Mouse (Mus musculus) left cerebral cortex, adult 8-10 months (tissue): Measurements from ENCODE around the gene Gm37240. TPM values are rescaled to one million over a fixed set of nuclear protein-coding genes. Genes with fewer than 3 reads are reported as not detected.
A peak's percentile ranks its signal among the peaks of the same experiment; 100 is the strongest.

Experiments used
- DNase-seq, 2 experiments: peaks; one replicate each; pipeline ENCODE4 v3.0.0; 2022; ENCODE audit warnings: low spot score in 2 of 2
- total RNA-seq, 4 experiments: library from RNA; stranded (reverse); gene quantifications; 2 replicates each; pipeline ENCODE4 v1.2.4; 2022

Gm37240 gene
- total RNA-seq, 4 experiments from 2014 or later: 0.50 to 4.0 (median 1.1) TPM; not detected in 1

DNA sequence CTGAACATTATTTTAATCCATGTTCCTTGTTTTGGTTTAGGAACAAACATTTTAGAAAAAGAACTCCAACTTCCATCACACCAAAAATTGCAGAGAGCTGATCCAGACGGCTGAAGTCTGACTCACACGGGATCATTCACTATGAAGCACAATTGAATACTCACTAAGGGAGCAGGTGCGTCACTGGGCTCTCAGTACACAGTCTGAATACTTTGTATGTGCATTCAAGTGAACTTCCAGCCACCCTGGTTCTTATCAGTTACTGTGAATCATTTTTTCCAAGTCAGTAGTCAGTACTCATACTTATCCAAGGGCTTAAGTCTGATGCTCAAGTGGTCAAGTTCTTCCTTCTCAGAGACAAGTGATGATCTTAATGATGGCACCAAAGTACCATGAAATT, 530.9 kb downstream of the Gm37240 start:
- no peak for DNase-seq

DNA sequence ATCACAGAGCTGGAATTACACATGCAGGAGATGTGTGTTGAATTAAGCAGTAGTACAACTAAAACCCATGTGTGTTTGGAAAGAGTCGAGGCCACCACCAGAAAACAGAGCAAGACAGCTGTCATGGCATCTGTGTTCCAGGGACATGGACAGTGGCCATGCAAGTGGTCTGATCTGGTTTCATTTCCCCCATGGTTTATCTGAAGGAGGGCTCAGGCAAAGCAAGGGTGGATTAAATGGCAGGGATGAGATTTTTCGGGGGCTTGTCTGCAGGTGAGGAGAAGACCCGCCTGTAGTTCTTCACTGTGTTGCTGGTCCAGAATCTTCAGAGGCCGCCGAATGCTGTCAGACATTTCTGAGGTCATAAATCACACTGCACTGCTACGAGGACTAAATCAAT, 539.3 kb downstream of the Gm37240 start:
- no peak for DNase-seq

GRCm38 (mm10) chr3:85341103-85341860, 546.0 kb downstream of the Gm37240 start:
- peak in 1 of 2 experiments; percentile 70 for DNase-seq

DNA sequence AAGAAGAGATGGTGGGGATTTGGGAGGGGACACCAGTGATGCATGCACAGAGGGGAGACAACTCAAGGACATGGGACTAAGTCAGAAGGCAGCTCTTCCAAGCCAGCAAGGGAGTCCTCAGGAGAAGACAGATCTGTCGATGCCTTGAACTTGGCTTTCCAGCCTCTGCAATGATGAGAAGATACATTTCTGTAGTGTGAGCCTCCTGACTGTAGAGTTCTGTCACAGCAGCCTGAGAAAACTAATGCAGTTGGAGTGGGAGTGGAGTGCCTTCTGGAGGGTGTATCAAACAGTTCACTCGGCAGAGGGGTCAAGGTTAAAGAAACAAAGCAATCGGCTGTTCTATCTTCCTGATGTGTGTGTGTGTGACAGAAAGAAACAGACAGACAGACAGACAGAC, 546.8 kb downstream of the Gm37240 start:
- no peak for DNase-seq

DNA sequence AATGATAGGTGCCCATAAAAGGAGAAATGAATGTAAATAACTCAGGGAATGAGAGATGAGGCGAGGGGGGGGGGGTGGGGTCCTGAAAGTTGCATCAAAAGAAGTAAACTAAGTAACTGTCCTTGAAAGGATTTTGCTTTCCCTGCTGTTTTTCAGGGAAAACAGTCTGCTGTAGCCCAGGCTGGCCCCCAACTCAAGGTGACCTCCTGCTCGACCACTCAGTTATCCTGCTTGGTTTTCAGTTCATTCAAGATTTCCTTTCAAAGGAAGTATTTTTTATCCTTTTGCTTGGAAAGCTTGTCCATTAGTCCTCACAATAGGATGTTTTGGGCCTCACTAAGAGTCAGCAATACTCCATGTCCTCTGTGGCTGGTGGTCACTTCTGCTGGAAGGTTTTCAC, 547.4 kb downstream of the Gm37240 start:
- no peak for DNase-seq

DNA sequence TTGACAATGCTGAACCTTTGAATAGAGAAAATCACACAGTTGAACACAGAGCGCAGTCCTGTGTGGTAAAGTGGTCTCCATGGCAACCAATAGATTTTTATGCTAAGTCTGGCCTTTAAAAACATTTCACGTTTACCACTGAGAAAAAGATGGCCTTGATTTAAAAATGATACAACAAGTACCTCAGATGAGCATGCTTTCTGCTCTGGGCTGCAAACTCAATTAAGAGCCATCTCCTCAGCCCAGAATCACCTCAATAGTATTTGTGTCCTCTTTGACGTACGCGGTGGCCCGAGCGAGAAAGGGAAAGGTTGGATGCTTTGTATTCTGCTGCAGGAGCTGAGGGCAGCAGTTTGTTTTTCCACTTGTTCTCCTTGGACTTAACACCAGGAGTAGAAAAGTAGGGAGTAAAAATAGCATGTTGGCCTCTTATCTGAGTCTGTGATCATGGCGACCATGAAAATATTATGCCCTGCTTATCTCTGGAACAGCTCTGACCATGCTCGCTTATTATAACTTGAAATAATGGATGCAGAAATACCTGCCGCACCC, 548.0 kb downstream of the Gm37240 start:
- no peak for DNase-seq

GRCm38 (mm10) chr3:85338755-85339095, 548.6 kb downstream of the Gm37240 start:
- DNase-seq: no peak

DNA sequence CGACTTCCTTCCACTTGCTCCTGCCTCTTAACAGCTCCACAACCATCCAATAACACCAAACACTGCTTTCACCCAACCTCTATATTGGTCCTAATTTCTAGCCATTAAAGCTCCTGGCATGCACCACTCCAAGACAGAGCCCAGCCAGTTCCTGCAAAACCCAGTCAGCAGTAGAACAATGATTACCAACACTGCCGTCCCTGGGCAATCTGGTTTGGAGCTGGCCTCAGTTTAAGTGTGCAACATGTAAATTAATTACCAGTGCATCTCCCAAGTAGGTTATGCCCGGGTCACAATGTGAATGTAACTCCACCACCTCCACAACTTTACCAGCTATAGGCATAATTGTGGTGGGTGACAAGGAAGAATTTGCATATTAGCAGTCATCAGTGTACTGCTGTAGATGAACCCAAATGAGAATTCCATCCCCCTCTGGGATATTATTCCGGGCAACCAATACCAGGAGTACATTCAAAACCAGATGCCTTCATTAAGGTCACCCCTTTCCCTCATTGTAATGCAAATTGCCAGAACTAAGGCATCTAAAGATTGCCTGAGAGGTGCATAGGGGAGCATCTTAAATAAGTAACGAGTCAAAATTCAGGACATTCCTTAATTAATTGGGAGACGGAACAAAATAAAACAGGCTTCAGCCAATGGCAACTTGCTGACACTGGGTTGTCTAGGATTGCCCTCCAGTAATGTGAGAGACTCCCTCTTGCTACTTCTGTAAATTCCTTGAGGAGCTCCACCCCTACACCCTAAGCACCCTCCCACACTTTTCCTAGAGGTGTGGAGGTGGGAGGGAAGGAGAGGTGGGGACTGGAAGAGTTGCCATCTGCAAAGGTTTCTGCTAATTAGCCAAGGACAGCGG, 549.2 kb downstream of the Gm37240 start:
- no peak for DNase-seq

GRCm38 (mm10) chr3:85335517-85335916, 551.8 kb downstream of the Gm37240 start:
- no peak for DNase-seq

- DNase-seq: no peak
Measured at GRCm38 (mm10) chr3:85332276-85332675, 555.0 kb downstream of the Gm37240 start.

- no peak for DNase-seq
Measured at GRCm38 (mm10) chr3:85318256-85318655, 569.1 kb downstream of the Gm37240 start.

GRCm38 (mm10) chr3:85317306-85317705, 570.0 kb downstream of the Gm37240 start:
- DNase-seq: no peak

DNA sequence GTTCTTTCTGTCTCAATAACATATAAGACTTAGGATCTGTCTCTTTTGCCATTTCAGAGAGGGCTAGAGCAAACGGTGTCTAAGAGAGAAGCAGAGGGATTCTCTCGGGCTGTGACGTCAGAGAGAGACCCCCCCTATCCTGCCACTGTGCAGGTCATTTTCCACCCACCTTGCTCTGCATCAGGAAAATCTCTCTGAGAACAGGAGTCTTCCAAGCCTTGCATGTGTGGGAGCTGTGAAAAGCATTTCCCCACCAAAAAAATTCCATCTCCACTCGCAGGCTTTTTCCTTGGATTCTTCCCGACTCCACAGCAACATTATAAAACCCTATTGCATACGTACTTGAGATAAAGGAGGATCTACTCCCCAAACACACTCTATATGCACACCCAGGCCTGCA, 572.4 kb downstream of the Gm37240 start:
- no peak for DNase-seq

DNA sequence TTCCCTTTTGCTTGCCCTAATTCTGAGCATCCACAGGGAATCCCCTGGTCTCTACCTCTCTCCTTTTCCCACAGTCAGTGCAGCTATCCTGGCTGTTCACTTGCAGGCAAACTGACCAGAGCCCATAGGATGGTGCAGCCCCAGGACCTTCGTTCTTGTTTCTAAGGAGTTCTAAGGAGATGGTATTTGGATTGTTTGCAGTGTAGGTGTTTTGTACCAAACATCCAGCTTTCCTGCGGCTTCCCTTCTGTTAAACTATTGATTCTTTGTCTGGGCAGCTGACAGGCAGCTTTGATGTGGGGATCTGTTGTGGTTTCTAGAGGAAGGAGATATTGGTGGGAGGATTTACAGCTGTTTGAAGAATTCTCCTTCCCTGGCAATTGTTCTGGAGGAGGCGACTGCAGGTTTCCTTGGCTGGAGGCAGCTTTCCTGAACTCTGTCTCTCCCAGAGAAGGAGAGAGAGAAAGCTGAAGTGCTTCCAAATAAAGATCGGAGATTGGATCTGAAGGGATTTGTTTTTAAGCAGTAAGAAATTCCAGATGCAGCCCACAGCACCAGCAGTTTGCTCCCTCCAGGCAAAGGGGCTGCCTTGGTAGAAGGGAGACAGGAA, 573.6 kb downstream of the Gm37240 start:
- DNase-seq: no peak

DNA sequence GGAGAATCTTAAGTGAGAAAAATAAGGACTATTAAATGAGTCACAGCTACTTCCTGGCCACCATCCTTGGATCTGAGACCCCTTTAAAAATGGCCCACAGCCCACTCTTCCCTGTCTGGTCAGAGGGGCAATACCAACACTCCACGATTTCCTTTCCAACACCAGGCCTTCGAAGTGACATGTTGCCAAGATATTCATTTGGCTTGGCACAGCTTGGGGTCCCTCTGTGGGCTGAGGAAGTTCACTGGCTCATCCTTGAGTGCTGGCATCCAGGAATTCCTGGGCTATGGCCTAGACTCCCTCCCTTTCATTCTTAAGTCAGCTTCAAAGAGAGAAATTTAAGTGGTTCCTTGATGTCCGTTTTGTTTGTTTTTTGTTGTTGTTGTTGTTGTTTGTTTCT, 576.1 kb downstream of the Gm37240 start:
- DNase-seq: no peak

- DNase-seq: peak; percentile 48 to 88
Measured at GRCm38 (mm10) chr3:85310401-85310989, 576.8 kb downstream of the Gm37240 start.

- DNase-seq: peak in 1 of 2 experiments; percentile 73
Measured at GRCm38 (mm10) chr3:85309168-85309567, 578.1 kb downstream of the Gm37240 start.

DNA sequence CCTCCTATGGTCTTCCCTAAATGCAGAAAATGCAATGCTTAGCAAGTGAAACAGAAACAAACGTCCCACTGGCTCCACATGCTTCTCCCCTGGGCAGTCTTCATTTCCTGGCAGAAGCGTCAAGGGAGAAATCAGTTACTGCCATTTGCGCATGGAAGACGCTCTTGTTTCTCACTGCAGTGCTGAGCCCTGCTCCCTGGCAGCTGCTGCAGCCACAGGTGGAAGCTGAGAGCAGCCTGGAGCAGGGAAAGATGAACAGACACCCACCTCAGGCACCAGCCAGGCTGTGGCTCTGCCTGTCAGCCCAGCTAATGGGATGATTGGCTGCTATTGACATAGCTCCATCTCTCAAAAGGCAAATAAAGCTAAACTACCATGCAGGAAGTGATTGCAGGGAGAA, 578.6 kb downstream of the Gm37240 start:
- DNase-seq: peak in 1 of 2 experiments; percentile 51

GRCm38 (mm10) chr3:85301851-85302250, 585.5 kb downstream of the Gm37240 start:
- no peak for DNase-seq

GRCm38 (mm10) chr3:85301336-85301735, 586.0 kb downstream of the Gm37240 start:
- DNase-seq: no peak
